Mouse (Mus musculus) heart, adult 2 months (tissue): ENCODE measurements at regions not wholly inside any gene's neighbourhood (a gene's known extent, or its start where the extent isn't known, plus 50 kb on each side); places are given as distances from the start of the nearest gene placed in this dataset.

ENCODE experiments used
- CTCF ChIP-seq: fragments of 200-600 bp; IDR thresholded peaks from 2 replicates; pipeline ENCODE4 v1.8.1; 2022; ENCODE audit warnings: antibody characterized with exemption, mild to moderate bottlenecking, moderate library complexity
- POLR2A ChIP-seq: fragments of 200-500 bp; IDR thresholded peaks from 2 replicates; pipeline ENCODE4 v1.6.1; 2011; ENCODE audit warnings: mild to moderate bottlenecking, low read depth, low read length, control low read depth; ENCODE audit not compliant: insufficient read depth

- no peak for TF ChIP-seq POLR2A
- no peak for TF ChIP-seq CTCF
These were observed 113.2 kb upstream of the Spef2 start for GRCm38 (mm10) chr15:9861825-9862224.
